Comparison of ENCODE assay signal across 8 mouse cellular contexts in the genomic region with DNA sequence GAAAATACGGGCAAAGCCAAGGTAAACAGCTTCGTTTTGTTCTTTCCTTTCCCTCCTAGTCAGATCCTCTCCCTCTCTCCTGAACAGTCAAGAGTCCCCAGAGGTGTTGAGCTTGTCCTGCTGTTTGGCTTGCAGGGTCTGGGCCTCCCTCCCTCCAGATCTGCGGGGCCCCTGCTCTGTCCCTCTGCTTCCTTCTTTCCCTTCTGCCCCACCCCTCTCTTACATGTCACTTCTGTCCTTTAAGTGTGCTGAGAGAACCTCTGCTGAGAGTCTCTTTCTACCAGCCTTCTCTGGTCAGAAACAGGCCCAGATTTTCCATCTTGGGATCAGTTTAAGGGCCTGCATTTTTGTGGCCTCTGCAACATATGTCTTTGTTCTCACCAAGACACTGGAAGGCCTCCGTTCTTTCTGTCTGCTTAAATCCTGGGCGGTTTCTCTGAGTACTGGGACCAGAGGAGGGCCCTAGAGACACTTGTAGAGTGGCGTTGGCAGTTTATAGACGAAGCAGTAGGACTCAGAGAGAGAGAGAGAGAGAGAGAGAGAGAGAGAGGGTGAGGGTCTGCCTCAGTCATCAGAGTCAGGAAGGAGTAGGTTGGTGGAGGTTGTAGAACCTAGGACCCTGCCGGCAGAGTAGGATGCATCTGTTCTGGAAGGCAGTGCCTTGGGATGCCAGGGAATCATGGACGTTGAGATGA. TPM values are rescaled to one million over a fixed set of nuclear protein-coding genes. Genes with fewer than 3 reads are reported as not detected.
DNase-seq lines count a peak whose midpoint lies in the region; ATAC-seq lines count a peak whose summit lies in the region.

No protein-coding gene starts in this region.

- H3K4me2 ChIP-seq in kidney, embryonic 15.5 days: peak overlapping the region; percentile 81
- peak overlapping the region; percentile 93 for H3K4me2 ChIP-seq in embryonic facial prominence, embryonic 13.5 days
- H3K4me2 ChIP-seq in intestine, embryonic 14.5 days (ENCODE audit: low read length): peak overlapping the region; percentile 77

- peaks cover 62% of the 10 kb centered on the region for H3K4me1 ChIP-seq in kidney, embryonic 15.5 days
- H3K4me1 ChIP-seq in embryonic facial prominence, embryonic 13.5 days: peaks cover 70% of the 10 kb centered on the region
- peaks cover 43% of the 10 kb centered on the region for H3K4me1 ChIP-seq in intestine, embryonic 14.5 days (replicated peaks; ENCODE audit: control insufficient read depth, insufficient read depth, low read length)
- H3K4me1 ChIP-seq in midbrain, embryonic 10.5 days: peaks cover 64% of the 10 kb centered on the region

- peaks cover 19% of the 10 kb centered on the region; the same call in 1 of the 2 replicates for H3K36me3 ChIP-seq in kidney, embryonic 15.5 days
- H3K36me3 ChIP-seq in embryonic facial prominence, embryonic 13.5 days: peaks cover 17% of the 10 kb centered on the region
- peaks cover 8% of the 10 kb centered on the region for H3K36me3 ChIP-seq in intestine, embryonic 14.5 days (ENCODE audit: control insufficient read depth, insufficient read depth, low read length)
- H3K36me3 ChIP-seq in midbrain, embryonic 10.5 days: peaks cover 18% of the 10 kb centered on the region

- DNase-seq in kidney, postnatal 10 days: no peak
- peak; percentile 75 for DNase-seq in intestine, embryonic 14.5 days (ENCODE audit: low spot score)
- DNase-seq in midbrain, embryonic 10.5 days (ENCODE audit: low spot score): no peak
- no peak for DNase-seq in spleen, adult 18-20 months
- no peak for DNase-seq in left cerebral cortex, adult 11 months (ENCODE audit: low spot score)

- H3K4me3 ChIP-seq in kidney, embryonic 15.5 days (replicated peaks): peak overlapping the region; percentile 74
- H3K4me3 ChIP-seq in embryonic facial prominence, embryonic 13.5 days: peak overlapping the region; percentile 78
- peak overlapping the region; percentile 84 for H3K4me3 ChIP-seq in intestine, embryonic 14.5 days (ENCODE audit: low read depth, low read length)
- H3K4me3 ChIP-seq in midbrain, embryonic 10.5 days: peak overlapping the region; percentile 77

- 0% methylated on average over 9 of the region's 9 CpGs for whole genome bisulfite sequencing in kidney, embryonic 15.5 days
- WGBS in embryonic facial prominence, embryonic 13.5 days: under 1% methylated on average over 9 of the region's 9 CpGs
- WGBS in intestine, embryonic 14.5 days: 0% methylated on average over 9 of the region's 9 CpGs
- WGBS in midbrain, embryonic 10.5 days: 0% methylated on average over 9 of the region's 9 CpGs

- peak overlapping the region; percentile 79 for H3K9ac ChIP-seq in kidney, embryonic 15.5 days
- peak overlapping the region; percentile 93 for H3K9ac ChIP-seq in embryonic facial prominence, embryonic 13.5 days
- H3K9ac ChIP-seq in intestine, embryonic 14.5 days (ENCODE audit: low read length): peak overlapping the region; percentile 77

- H3K27ac ChIP-seq in kidney, embryonic 15.5 days: peak overlapping the region; percentile 99
- H3K27ac ChIP-seq in embryonic facial prominence, embryonic 13.5 days: peak overlapping the region; percentile 98
- peak overlapping the region; percentile 95 for H3K27ac ChIP-seq in intestine, embryonic 14.5 days (ENCODE audit: low read depth)
- peak overlapping the region; percentile 95 for H3K27ac ChIP-seq in midbrain, embryonic 10.5 days (replicated peaks)

- H3K9me3 ChIP-seq in kidney, embryonic 15.5 days (replicated peaks): no peaks in the 10 kb centered on the region
- no peaks in the 10 kb centered on the region for H3K9me3 ChIP-seq in embryonic facial prominence, embryonic 13.5 days
- no peaks in the 10 kb centered on the region for H3K9me3 ChIP-seq in intestine, embryonic 14.5 days (ENCODE audit: control insufficient read depth, low read length)
- no peaks in the 10 kb centered on the region for H3K9me3 ChIP-seq in midbrain, embryonic 10.5 days (replicated peaks)

- H3K27me3 ChIP-seq in kidney, embryonic 15.5 days: no peaks in the 10 kb centered on the region
- H3K27me3 ChIP-seq in embryonic facial prominence, embryonic 13.5 days: no peaks in the 10 kb centered on the region
- no peaks in the 10 kb centered on the region for H3K27me3 ChIP-seq in intestine, embryonic 14.5 days (replicated peaks; ENCODE audit: control insufficient read depth, insufficient read depth, low read length)
- H3K27me3 ChIP-seq in midbrain, embryonic 10.5 days (ENCODE audit: low read depth, poor library complexity, severe bottlenecking): no peaks in the 10 kb centered on the region

- ATAC-seq in kidney, embryonic 15.5 days (replicated peaks; ENCODE audit: low FRiP score): no peak
- ATAC-seq in embryonic facial prominence, embryonic 13.5 days (ENCODE audit: insufficient number of reproducible peaks, insufficient read depth, low FRiP score, low TSS enrichment, low read depth): 0 out of 2 replicates have a peak, but pooled peaks have one; percentile 3
- peak; percentile 18 for ATAC-seq in intestine, embryonic 14.5 days (replicated peaks; ENCODE audit: low FRiP score, low TSS enrichment, low read depth)
- ATAC-seq in CD4-positive, CD25-positive, alpha-beta regulatory T cell, adult 4 months: no peak

RNA-seq across cellular contexts. Expression of a gene that starts 0.7 kb away (rescaled TPM):
- polyA plus RNA-seq in kidney, embryonic 15.5 days (2015; fragmentation: Nextera tagmentation; extraction: Ambion mirVana): 20.7 and 22.4 TPM in 2 replicates
- 27.8 and 28.1 TPM in 2 replicates for polyA plus RNA-seq in embryonic facial prominence, embryonic 13.5 days (2015; fragmentation: Nextera tagmentation; extraction: Ambion mirVana)
- 15.9 and 18.6 TPM in 2 replicates for polyA plus RNA-seq in intestine, embryonic 14.5 days (2014; fragmentation: Nextera tagmentation; extraction: Ambion mirVana)
- 22.3 and 25.1 TPM in 2 replicates for polyA plus RNA-seq in midbrain, embryonic 10.5 days (2016; fragmentation: Nextera tagmentation; extraction: Ambion mirVana)
- under 1 TPM; 0.04 to 0.11 TPM for polyA plus RNA-seq in CD4-positive, CD25-positive, alpha-beta regulatory T cell, adult 4 months (2017; shearing (Covaris generic))

RNA-seq across cellular contexts. Expression of a gene that starts 29.6 kb away (rescaled TPM):
- 0.33 and 0.65 TPM in 2 replicates for polyA plus RNA-seq in kidney, embryonic 15.5 days (2015; fragmentation: Nextera tagmentation; extraction: Ambion mirVana)
- 0.28 and 0.30 TPM in 2 replicates for polyA plus RNA-seq in embryonic facial prominence, embryonic 13.5 days (2015; fragmentation: Nextera tagmentation; extraction: Ambion mirVana)
- polyA plus RNA-seq in intestine, embryonic 14.5 days (2014; fragmentation: Nextera tagmentation; extraction: Ambion mirVana): 0.18 and 0.23 TPM in 2 replicates
- polyA plus RNA-seq in midbrain, embryonic 10.5 days (2016; fragmentation: Nextera tagmentation; extraction: Ambion mirVana): 0.14 and 0.16 TPM in 2 replicates
- polyA plus RNA-seq in CD4-positive, CD25-positive, alpha-beta regulatory T cell, adult 4 months (2017; shearing (Covaris generic)): not detected

RNA-seq across cellular contexts. Expression of a gene that starts 30.2 kb away (rescaled TPM):
- polyA plus RNA-seq in kidney, embryonic 15.5 days (2015; fragmentation: Nextera tagmentation; extraction: Ambion mirVana): 18.0 and 19.5 TPM in 2 replicates
- 21.0 and 22.0 TPM in 2 replicates for polyA plus RNA-seq in embryonic facial prominence, embryonic 13.5 days (2015; fragmentation: Nextera tagmentation; extraction: Ambion mirVana)
- polyA plus RNA-seq in intestine, embryonic 14.5 days (2014; fragmentation: Nextera tagmentation; extraction: Ambion mirVana): 10.4 and 11.2 TPM in 2 replicates
- 23.2 and 24.7 TPM in 2 replicates for polyA plus RNA-seq in midbrain, embryonic 10.5 days (2016; fragmentation: Nextera tagmentation; extraction: Ambion mirVana)
- 10 to 100 TPM; 13.4 to 13.9 TPM for polyA plus RNA-seq in CD4-positive, CD25-positive, alpha-beta regulatory T cell, adult 4 months (2017; shearing (Covaris generic))

RNA-seq across cellular contexts. Expression of a gene that starts 31.6 kb away (rescaled TPM):
- 32.2 and 39.9 TPM in 2 replicates for polyA plus RNA-seq in kidney, embryonic 15.5 days (2015; fragmentation: Nextera tagmentation; extraction: Ambion mirVana)
- polyA plus RNA-seq in embryonic facial prominence, embryonic 13.5 days (2015; fragmentation: Nextera tagmentation; extraction: Ambion mirVana): 156 and 160 TPM in 2 replicates
- polyA plus RNA-seq in intestine, embryonic 14.5 days (2014; fragmentation: Nextera tagmentation; extraction: Ambion mirVana): 34.3 and 37.4 TPM in 2 replicates
- polyA plus RNA-seq in midbrain, embryonic 10.5 days (2016; fragmentation: Nextera tagmentation; extraction: Ambion mirVana): 22.0 and 24.6 TPM in 2 replicates
- not detected for polyA plus RNA-seq in CD4-positive, CD25-positive, alpha-beta regulatory T cell, adult 4 months (2017; shearing (Covaris generic))

RNA-seq across cellular contexts. Expression of a gene that starts 45.5 kb away (rescaled TPM):
- polyA plus RNA-seq in kidney, embryonic 15.5 days (2015; fragmentation: Nextera tagmentation; extraction: Ambion mirVana): 56.6 and 63.8 TPM in 2 replicates
- polyA plus RNA-seq in embryonic facial prominence, embryonic 13.5 days (2015; fragmentation: Nextera tagmentation; extraction: Ambion mirVana): 79.8 and 85.5 TPM in 2 replicates
- polyA plus RNA-seq in intestine, embryonic 14.5 days (2014; fragmentation: Nextera tagmentation; extraction: Ambion mirVana): 66.2 and 70.4 TPM in 2 replicates
- polyA plus RNA-seq in midbrain, embryonic 10.5 days (2016; fragmentation: Nextera tagmentation; extraction: Ambion mirVana): 27.5 and 31.5 TPM in 2 replicates
- 100 to 1,000 TPM in 1 of 2 experiments, 10 to 100 TPM in 1; 88.4 to 115 TPM for polyA plus RNA-seq in CD4-positive, CD25-positive, alpha-beta regulatory T cell, adult 4 months (2017; shearing (Covaris generic))

Comparison
In these comparisons a context has a peak if more than half of its experiments do, and no peak if none do; other contexts are left out.
1. ATAC-seq: peak in embryonic facial prominence, embryonic 13.5 days (single experiment) and intestine, embryonic 14.5 days (single experiment); none in kidney, embryonic 15.5 days (single experiment) and CD4-positive, CD25-positive, alpha-beta regulatory T cell, adult 4 months (single experiment).
2. RNA of a gene that starts 0.7 kb away (polyA plus RNA-seq): 27.8 to 28.1 TPM in embryonic facial prominence, embryonic 13.5 days, 20.7 to 22.4 TPM in kidney, embryonic 15.5 days, 22.3 to 25.1 TPM in midbrain, embryonic 10.5 days and 15.9 to 18.6 TPM in intestine, embryonic 14.5 days; 0.04 to 0.11 TPM in CD4-positive, CD25-positive, alpha-beta regulatory T cell, adult 4 months; every median in the first group is over 10 times any median in the second.
3. Peak in every context shown above with its lines, with median percentiles within 50 percentile points of each other: H3K27ac ChIP-seq, H3K4me2 ChIP-seq, H3K4me3 ChIP-seq and H3K9ac ChIP-seq.